Mouse (Mus musculus) MEL (cell line): Measurements from ENCODE around the gene Ttc24.

Experiments
- CTCF ChIP-seq, 3 experiments: IDR thresholded peaks in 2 of 3; conservative IDR thresholded peaks in 1 of 3; 2 replicates each; pipeline ENCODE4 v1.5.1; 2011 to 2012; ENCODE audit warnings: low read length in 3 of 3, low read depth in 2 of 3, mild to moderate bottlenecking in 2 of 3, improper control_type of control experiment in 1 of 3, inconsistent platforms in 1 of 3, mixed read lengths in 1 of 3, moderate library complexity in 1 of 3; ENCODE audit not compliant: control insufficient read depth in 1 of 3, insufficient read depth in 1 of 3, poor library complexity in 1 of 3, severe bottlenecking in 1 of 3
- ELF1 ChIP-seq: IDR thresholded peaks from 2 replicates; pipeline ENCODE4 v1.6.1; 2014; ENCODE audit warnings: low read depth, mild to moderate bottlenecking, inconsistent platforms, low read length, improper control_type of control experiment, moderate library complexity
- ETS1 ChIP-seq: IDR thresholded peaks from 2 replicates; pipeline ENCODE4 v1.6.1; 2012; ENCODE audit warnings: low read depth, mild to moderate bottlenecking, inconsistent platforms, low read length, improper control_type of control experiment, moderate library complexity
- GATA1 ChIP-seq: IDR thresholded peaks from 2 replicates; pipeline ENCODE4 v1.6.1; 2011; ENCODE audit warnings: low read depth, low read length, improper control_type of control experiment
- JUND ChIP-seq: IDR thresholded peaks from 2 replicates; pipeline ENCODE4 v1.6.1; 2011; ENCODE audit warnings: low read depth, mild to moderate bottlenecking, improper control_type of control experiment, low read length
- KAT2A ChIP-seq: conservative IDR thresholded peaks from 2 replicates; pipeline ENCODE4 v1.6.1; 2012; ENCODE audit warnings: low read depth, low read length, improper control_type of control experiment, inconsistent platforms
- MAX ChIP-seq: IDR thresholded peaks from 2 replicates; pipeline ENCODE4 v1.6.1; 2011; ENCODE audit warnings: low read length, improper control_type of control experiment
- NELFE ChIP-seq: IDR thresholded peaks from 2 replicates; pipeline ENCODE4 v1.6.1; 2011; ENCODE audit warnings: low read depth, low read length, improper control_type of control experiment
- POLR2A ChIP-seq, 2 experiments: IDR thresholded peaks; 2 replicates each; pipeline ENCODE4 v1.6.1; 2011 to 2012; ENCODE audit warnings: low read length in 2 of 2, mild to moderate bottlenecking in 2 of 2, control low read depth in 1 of 2, improper control_type of control experiment in 1 of 2, low read depth in 1 of 2, moderate library complexity in 1 of 2; ENCODE audit not compliant: control insufficient read depth in 1 of 2, insufficient read depth in 1 of 2, poor library complexity in 1 of 2
- POLR2AphosphoS5 ChIP-seq: IDR thresholded peaks from 2 replicates; pipeline ENCODE4 v1.6.1; 2012; ENCODE audit warnings: low read depth, borderline replicate concordance, mild to moderate bottlenecking, inconsistent platforms, low read length, moderate library complexity, mixed read lengths
- TAL1 ChIP-seq: IDR thresholded peaks from 2 replicates; pipeline ENCODE4 v1.6.1; 2012; ENCODE audit warnings: mild to moderate bottlenecking, inconsistent platforms, low read length, moderate library complexity, mixed read lengths
- TBP ChIP-seq: IDR thresholded peaks from 2 replicates; pipeline ENCODE4 v1.8.0; 2011; ENCODE audit warnings: low read depth, low read length, improper control_type of control experiment
- TCF12 ChIP-seq: IDR thresholded peaks from 2 replicates; pipeline ENCODE4 v1.6.1; 2014; ENCODE audit warnings: low read depth, mild to moderate bottlenecking, inconsistent platforms, low read length, improper control_type of control experiment, moderate library complexity
- UBTF ChIP-seq: IDR thresholded peaks from 2 replicates; pipeline ENCODE4 v1.6.1; 2012; ENCODE audit warnings: low read depth, mild to moderate bottlenecking, inconsistent platforms, low read length, improper control_type of control experiment, moderate library complexity, borderline replicate concordance; ENCODE audit not compliant: insufficient read depth

DNA sequence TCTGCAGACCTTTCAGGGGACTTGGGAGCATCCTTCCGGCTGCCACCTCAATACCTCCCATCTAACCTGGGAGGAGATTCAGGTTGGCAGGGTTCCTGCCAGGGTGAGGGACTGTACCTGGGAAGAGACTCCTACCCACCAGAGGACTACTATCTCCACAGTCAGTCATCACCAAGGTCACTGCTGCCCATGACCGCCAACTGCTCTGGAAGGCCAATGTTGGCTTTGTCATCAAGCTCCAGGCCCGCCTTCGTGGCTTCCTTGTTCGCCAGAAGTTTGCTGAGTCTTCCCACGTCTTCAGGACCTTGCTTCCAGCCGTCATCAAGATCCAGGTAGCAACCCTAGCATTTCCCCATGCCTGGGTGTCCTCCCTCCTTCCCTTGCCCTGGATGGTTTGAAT lies 23.6 kb upstream of the Ttc24 start:
- TF ChIP-seq KAT2A (no peak), CTCF (IDR thresholded peaks at IDR 0.05 in 2 of 3, conservative IDR thresholded peaks at IDR 0.05 in 1 of 3; ENCODE audit: control insufficient read depth in 1 of 3, insufficient read depth in 1 of 3, low read depth in 2 of 3, low read length in 3 of 3, poor library complexity in 1 of 3, severe bottlenecking in 1 of 3) (no peak), POLR2AphosphoS5 (no peak), NELFE (no peak), GATA1 (no peak), UBTF (no peak), POLR2A (IDR thresholded peaks at IDR 0.05; ENCODE audit: control insufficient read depth in 1 of 2, insufficient read depth in 1 of 2, low read depth in 1 of 2, low read length in 2 of 2, poor library complexity in 1 of 2) (no peak), TCF12 (no peak), TBP (no peak), TAL1 (no peak), JUND (no peak), ETS1 (no peak), MAX (no peak), ELF1 (no peak)
